Comparison of ENCODE assay signal across 17 mouse cellular contexts in genomic region chr5:134621099-134621640, GRCm38 (mm10). TPM values are rescaled to one million over a fixed set of nuclear protein-coding genes. Genes with fewer than 3 reads are reported as not detected.
DNase-seq lines count a peak whose midpoint lies in the region; ATAC-seq and TF ChIP-seq lines count a peak whose summit lies in the region.
"Had no signal": no experiment of that assay in that cellular context is flagged by ENCODE, and none has a peak within 500 bp of the region (broad histone marks: within the 10 kb centered on the region; RNA-seq: fewer than 3 reads in every experiment).

No protein-coding gene starts in this region.

- 92% methylated on average over 16 of the region's 16 CpGs for WGBS in forebrain, embryonic 15.5 days
- WGBS in forebrain, embryonic 13.5 days: 93% methylated on average over 16 of the region's 16 CpGs
- 78% methylated on average over 16 of the region's 16 CpGs for WGBS in lung, postnatal 0 days
- 88% methylated on average over 16 of the region's 16 CpGs for WGBS in heart, embryonic 12.5 days

- no peaks in the 10 kb centered on the region for H3K27me3 ChIP-seq in forebrain, embryonic 15.5 days
- no peaks in the 10 kb centered on the region for H3K27me3 ChIP-seq in forebrain, embryonic 13.5 days
- no peaks in the 10 kb centered on the region for H3K27me3 ChIP-seq in lung, postnatal 0 days (replicated peaks; ENCODE audit: insufficient read depth, low read length)
- H3K27me3 ChIP-seq in heart, embryonic 12.5 days (replicated peaks): no peaks in the 10 kb centered on the region
- H3K27me3 ChIP-seq: CH12.LX; hindbrain, embryonic 12.5 days had no signal

- H3K4me1 ChIP-seq in forebrain, embryonic 15.5 days: peaks cover 20% of the 10 kb centered on the region
- peaks cover 10% of the 10 kb centered on the region for H3K4me1 ChIP-seq in forebrain, embryonic 13.5 days
- H3K4me1 ChIP-seq in lung, postnatal 0 days (ENCODE audit: insufficient read depth, low read depth, low read length): no peaks in the 10 kb centered on the region; the same call in 1 of the 2 replicates
- peaks cover 11% of the 10 kb centered on the region for H3K4me1 ChIP-seq in heart, embryonic 12.5 days (replicated peaks)
- H3K4me1 ChIP-seq: embryonic facial prominence, embryonic 10.5 days; hindbrain, embryonic 12.5 days had no signal

- no peak for DNase-seq in lung, postnatal 0 days (ENCODE audit: low spot score)
- DNase-seq in lung, postnatal 10 days: no peak
- DNase-seq: adrenal gland, adult 2 months; adrenal gland, postnatal 25 days; cerebellum, adult 18-20 months; cerebellum, postnatal 25 days; gastrocnemius, postnatal 36 days; heart, postnatal 10 days; heart, postnatal 4 days had no signal

- peaks cover 89% of the 10 kb centered on the region for H3K36me3 ChIP-seq in forebrain, embryonic 15.5 days
- H3K36me3 ChIP-seq in forebrain, embryonic 13.5 days (ENCODE audit: poor library complexity, severe bottlenecking): peaks cover 98% of the 10 kb centered on the region
- peaks cover 73% of the 10 kb centered on the region for H3K36me3 ChIP-seq in lung, postnatal 0 days (ENCODE audit: insufficient read depth, low read length)
- H3K36me3 ChIP-seq in heart, embryonic 12.5 days: peaks cover 96% of the 10 kb centered on the region

- no peak for ATAC-seq in forebrain, embryonic 15.5 days (replicated peaks)
- ATAC-seq in forebrain, embryonic 13.5 days: no peak
- peak; percentile 20 for ATAC-seq in lung, postnatal 0 days
- ATAC-seq in granulocyte monocyte progenitor cell, adult 5-6 weeks (replicated peaks; ENCODE audit: poor library complexity, severe bottlenecking): peak; percentile 37
- no peak for ATAC-seq in heart, embryonic 12.5 days (ENCODE audit: insufficient number of reproducible peaks, low FRiP score)
- ATAC-seq: hindbrain, embryonic 16.5 days had no signal

- H3K27ac ChIP-seq in forebrain, embryonic 15.5 days (replicated peaks): peak overlapping the region; percentile 78; the same call in 1 of the 2 replicates
- no peak overlapping the region for H3K27ac ChIP-seq in forebrain, embryonic 13.5 days
- H3K27ac ChIP-seq in lung, postnatal 0 days (ENCODE audit: low read length): no peak overlapping the region
- no peak overlapping the region for H3K27ac ChIP-seq in heart, embryonic 12.5 days (ENCODE audit: poor library complexity, severe bottlenecking)
- H3K27ac ChIP-seq: embryonic facial prominence, embryonic 10.5 days; hindbrain, embryonic 12.5 days had no signal

- no peak for TF ChIP-seq CTCF in lung, postnatal 0 days (IDR thresholded peaks at IDR 0.05)

- H3K4me3 ChIP-seq in forebrain, embryonic 15.5 days: no peak overlapping the region
- H3K4me3 ChIP-seq in forebrain, embryonic 13.5 days: no peak overlapping the region
- no peak overlapping the region for H3K4me3 ChIP-seq in lung, postnatal 0 days (ENCODE audit: low read depth, low read length)
- H3K4me3 ChIP-seq in heart, embryonic 12.5 days: no peak overlapping the region
- H3K4me3 ChIP-seq: embryonic facial prominence, embryonic 10.5 days; hindbrain, embryonic 12.5 days had no signal

- TF ChIP-seq EP300 in lung, postnatal 0 days (IDR thresholded peaks at IDR 0.05): no peak

- H3K4me2 ChIP-seq in forebrain, embryonic 15.5 days (replicated peaks): no peak overlapping the region
- no peak overlapping the region for H3K4me2 ChIP-seq in forebrain, embryonic 13.5 days
- no peak overlapping the region for H3K4me2 ChIP-seq in lung, postnatal 0 days (replicated peaks; ENCODE audit: low read depth, low read length)
- H3K4me2 ChIP-seq in heart, embryonic 12.5 days: no peak overlapping the region
- H3K4me2 ChIP-seq: hindbrain, embryonic 12.5 days had no signal

- no peak overlapping the region for H3K9ac ChIP-seq in forebrain, embryonic 15.5 days (replicated peaks)
- no peak overlapping the region for H3K9ac ChIP-seq in forebrain, embryonic 13.5 days
- H3K9ac ChIP-seq in lung, postnatal 0 days (replicated peaks; ENCODE audit: low read depth): no peak overlapping the region
- no peak overlapping the region for H3K9ac ChIP-seq in heart, embryonic 12.5 days
- H3K9ac ChIP-seq: hindbrain, embryonic 12.5 days had no signal

- no peaks in the 10 kb centered on the region for H3K9me3 ChIP-seq in forebrain, embryonic 15.5 days
- H3K9me3 ChIP-seq in forebrain, embryonic 13.5 days (replicated peaks): no peaks in the 10 kb centered on the region
- H3K9me3 ChIP-seq in lung, postnatal 0 days (ENCODE audit: low read length): no peaks in the 10 kb centered on the region
- no peaks in the 10 kb centered on the region for H3K9me3 ChIP-seq in heart, embryonic 12.5 days (replicated peaks)
- H3K9me3 ChIP-seq: embryonic facial prominence, embryonic 10.5 days; hindbrain, embryonic 12.5 days had no signal

RNA-seq across cellular contexts. Expression of gene Lat2, which starts 6.3 kb away (rescaled TPM):
- polyA plus RNA-seq in forebrain, embryonic 15.5 days (2015; fragmentation: Nextera tagmentation; extraction: Ambion mirVana): 2.6 and 4.4 TPM in 2 replicates
- polyA plus RNA-seq in forebrain, embryonic 13.5 days (2015; fragmentation: Nextera tagmentation; extraction: Ambion mirVana): 3.4 and 5.3 TPM in 2 replicates
- polyA plus RNA-seq in lung, postnatal 0 days (2015; fragmentation: Nextera tagmentation; extraction: Ambion mirVana): 3.0 and 3.2 TPM in 2 replicates
- total RNA-seq in granulocyte monocyte progenitor cell, adult 5-6 weeks (2014; fragmentation: Nextera tagmentation): 43.8 and 50.9 TPM in 2 replicates
- 34.0 TPM in 2 replicates for total RNA-seq in granulocyte monocyte progenitor cell, adult 5-6 weeks (2017)
- 2.4 and 2.8 TPM in 2 replicates for polyA plus RNA-seq in heart, embryonic 12.5 days (2016; fragmentation: Nextera tagmentation; extraction: Ambion mirVana)

RNA-seq across cellular contexts. Expression of gene Eif4h, which starts 18.1 kb away (rescaled TPM):
- polyA plus RNA-seq in forebrain, embryonic 15.5 days (2015; fragmentation: Nextera tagmentation; extraction: Ambion mirVana): 405 and 408 TPM in 2 replicates
- 402 and 441 TPM in 2 replicates for polyA plus RNA-seq in forebrain, embryonic 13.5 days (2015; fragmentation: Nextera tagmentation; extraction: Ambion mirVana)
- polyA plus RNA-seq in lung, postnatal 0 days (2015; fragmentation: Nextera tagmentation; extraction: Ambion mirVana): 403 and 485 TPM in 2 replicates
- total RNA-seq in granulocyte monocyte progenitor cell, adult 5-6 weeks (2014; fragmentation: Nextera tagmentation): 226 and 246 TPM in 2 replicates
- 252 and 300 TPM in 2 replicates for total RNA-seq in granulocyte monocyte progenitor cell, adult 5-6 weeks (2017)
- polyA plus RNA-seq in heart, embryonic 12.5 days (2016; fragmentation: Nextera tagmentation; extraction: Ambion mirVana): 341 and 342 TPM in 2 replicates

RNA-seq across cellular contexts. Expression of gene Rfc2, which starts 40.0 kb away (rescaled TPM):
- 218 TPM in 2 replicates for polyA plus RNA-seq in forebrain, embryonic 15.5 days (2015; fragmentation: Nextera tagmentation; extraction: Ambion mirVana)
- polyA plus RNA-seq in forebrain, embryonic 13.5 days (2015; fragmentation: Nextera tagmentation; extraction: Ambion mirVana): 285 and 304 TPM in 2 replicates
- 84.4 and 95.9 TPM in 2 replicates for polyA plus RNA-seq in lung, postnatal 0 days (2015; fragmentation: Nextera tagmentation; extraction: Ambion mirVana)
- 284 and 297 TPM in 2 replicates for total RNA-seq in granulocyte monocyte progenitor cell, adult 5-6 weeks (2014; fragmentation: Nextera tagmentation)
- total RNA-seq in granulocyte monocyte progenitor cell, adult 5-6 weeks (2017): 146 and 201 TPM in 2 replicates
- 199 TPM in 2 replicates for polyA plus RNA-seq in heart, embryonic 12.5 days (2016; fragmentation: Nextera tagmentation; extraction: Ambion mirVana)

Comparison
In these comparisons a context has a peak if more than half of its experiments do, and no peak if none do; other contexts are left out.
1. ATAC-seq: peak in lung, postnatal 0 days (single experiment) and granulocyte monocyte progenitor cell, adult 5-6 weeks (single experiment); none in forebrain, embryonic 15.5 days (single experiment), forebrain, embryonic 13.5 days (single experiment) and heart, embryonic 12.5 days (single experiment).